Mouse (Mus musculus) forebrain, embryonic 16.5 days (tissue): ENCODE results near the gene Ddx10. TPM values are rescaled to one million over a fixed set of nuclear protein-coding genes. Genes with fewer than 3 reads are reported as not detected.
A peak's percentile ranks its signal among the peaks of the same experiment; 100 is the strongest.

ENCODE experiments used
- ATAC-seq: fragments of 200-750 bp; cut with Nextera tagmentation; 2 replicates; pipeline ENCODE4 v1.8.0; 2017; ENCODE audit warnings: mild to moderate bottlenecking, moderate library complexity
- H3K27ac ChIP-seq: fragments of 300-500 bp; sonication (generic); 2 replicates; pipeline ENCODE4 v1.5.1; 2014; ENCODE audit warnings: low read length, control low read depth
- H3K27me3 ChIP-seq: fragments of 300-500 bp; sonication (generic); replicated peaks from 2 replicates; pipeline ENCODE4 v1.6.1; 2014; ENCODE audit warnings: low read length; ENCODE audit not compliant: control insufficient read depth, insufficient read depth
- H3K36me3 ChIP-seq: fragments of 300-500 bp; sonication (generic); 2 replicates; pipeline ENCODE4 v1.6.1; 2014; ENCODE audit not compliant: control insufficient read depth, insufficient read depth
- H3K4me1 ChIP-seq: fragments of 300-500 bp; sonication (generic); replicated peaks from 2 replicates; pipeline ENCODE4 v1.6.1; 2014; ENCODE audit warnings: low read length; ENCODE audit not compliant: control insufficient read depth, insufficient read depth
- H3K4me2 ChIP-seq: fragments of 300-500 bp; sonication (generic); 2 replicates; pipeline ENCODE4 v1.6.1; 2014; ENCODE audit warnings: mild to moderate bottlenecking, low read length, control low read depth
- H3K4me3 ChIP-seq: fragments of 300-500 bp; sonication (generic); replicated peaks from 2 replicates; pipeline ENCODE4 v1.5.1; 2014; ENCODE audit warnings: mild to moderate bottlenecking, low read length, control low read depth
- H3K9ac ChIP-seq: fragments of 300-500 bp; sonication (generic); replicated peaks from 2 replicates; pipeline ENCODE4 v1.6.1; 2014; ENCODE audit warnings: low read depth, low read length, control low read depth
- H3K9me3 ChIP-seq: fragments of 300-500 bp; sonication (generic); 2 replicates; pipeline ENCODE4 v1.6.1; 2016; ENCODE audit warnings: low read length; ENCODE audit not compliant: control insufficient read depth
- WGBS: fragments of 180-500 bp; shearing (Covaris S2); extraction: QIAGEN DNeasy Blood & Tissue Kit; methylation state at CpG from one replicate; pipeline ENCODE4 v1.1.7; 2014; 5-methylcytosine and 5-hydroxymethylcytosine counted together
- polyA plus RNA-seq: library from polyadenylated mRNA; unstranded; fragments of >200 nt; fragmentation: Nextera tagmentation; extraction: Ambion mirVana; gene quantifications from 2 replicates; pipeline ENCODE4 v1.2.1, GENCODE M21; 2015

Gene Ddx10
- polyA plus RNA-seq: 24.4 and 26.3 TPM in 2 replicates

GRCm38 (mm10) chr9:53247953-53248397 is at the start of gene Ddx10:
Ddx10 (minus strand) TSS chr9:53248053.
- H3K4me3 ChIP-seq: peak within 1 kb of the TSS; percentile 80
- WGBS: 0% methylated on average over 35 of the region's 35 CpGs
- H3K27me3 ChIP-seq: no peaks in the 10 kb centered on the region
- peak within 1 kb of the TSS; percentile 93 for H3K4me2 ChIP-seq
- peaks cover 14% of the 10 kb centered on the region for H3K4me1 ChIP-seq
- no peaks in the 10 kb centered on the region for H3K9me3 ChIP-seq
- ATAC-seq: peak; percentile 100
- H3K9ac ChIP-seq: peak within 1 kb of the TSS; percentile 69
- 0 out of 2 replicates have a peak within 1 kb of the TSS, but pooled peaks have one; percentile 41 for H3K27ac ChIP-seq
- H3K36me3 ChIP-seq: no peaks in the 10 kb centered on the region

DNA sequence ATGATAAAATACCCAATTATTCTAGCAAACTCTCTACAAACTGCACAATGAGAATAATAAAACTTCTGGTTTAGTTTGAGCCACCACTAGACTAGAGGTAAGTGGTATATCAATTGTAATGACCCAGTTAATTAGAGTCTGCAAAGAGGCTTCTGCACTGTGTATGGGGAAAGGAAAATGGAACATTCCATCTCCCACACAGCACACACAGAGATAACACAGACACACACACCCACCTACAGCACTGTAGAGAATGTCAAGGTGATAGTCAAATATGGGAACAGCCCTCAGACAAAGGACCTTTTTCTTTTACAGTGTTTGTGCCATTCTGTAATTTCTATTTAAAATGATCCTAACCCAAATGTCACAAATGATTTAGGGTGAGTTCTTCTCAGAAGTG is 45.0 kb upstream of the Ddx10 start:
- no peak overlapping the region for H3K9ac ChIP-seq
- ATAC-seq: no peak

DNA sequence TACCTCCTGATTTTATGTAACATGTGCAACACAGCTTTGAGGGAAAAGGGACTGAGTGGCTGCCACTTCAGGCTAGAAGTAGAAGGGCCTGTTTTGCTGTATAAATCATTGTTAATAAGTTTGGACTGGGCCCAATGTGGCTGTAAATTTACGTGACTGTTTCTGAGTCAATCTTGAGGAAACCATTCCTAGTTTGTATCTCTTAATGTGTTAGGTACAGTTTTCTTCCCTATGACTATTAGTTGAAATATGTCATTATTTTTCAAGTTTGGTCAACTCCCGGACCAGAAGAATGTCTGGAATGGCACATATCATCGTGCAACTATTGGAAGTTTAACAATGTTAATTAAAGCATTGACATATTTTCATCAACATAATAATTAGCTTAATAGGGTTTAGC is 42.2 kb upstream of the Ddx10 start:
- WGBS: 85% methylated on average over 3 of the region's 3 CpGs
- Histone ChIP-seq H3K9me3 (no peaks in the 10 kb centered on the region), H3K4me2 (no peak overlapping the region), H3K9ac (no peak overlapping the region), H3K27ac (no peak overlapping the region), H3K36me3 (no peaks in the 10 kb centered on the region), H3K27me3 (no peaks in the 10 kb centered on the region), H3K4me1 (no peaks in the 10 kb centered on the region), H3K4me3 (no peak overlapping the region)
- ATAC-seq: no peak

More for the DNA sequence above, 45.0 kb upstream of the Ddx10 start:
- Histone ChIP-seq H3K27me3 (no peaks in the 10 kb centered on the region), H3K36me3 (no peaks in the 10 kb centered on the region), H3K4me1 (no peaks in the 10 kb centered on the region), H3K4me3 (no peak overlapping the region), H3K9me3 (no peaks in the 10 kb centered on the region), H3K27ac (no peak overlapping the region), H3K4me2 (no peak overlapping the region)

- no peak for ATAC-seq
- H3K9me3 ChIP-seq: no peaks in the 10 kb centered on the region
- no peak overlapping the region for H3K4me3 ChIP-seq
- no peak overlapping the region for H3K27ac ChIP-seq
- no peaks in the 10 kb centered on the region for H3K27me3 ChIP-seq
- no peak overlapping the region for H3K9ac ChIP-seq
- no peak overlapping the region for H3K4me2 ChIP-seq
- no peaks in the 10 kb centered on the region for H3K36me3 ChIP-seq
- 82% methylated on average over 6 of the region's 6 CpGs for WGBS
- no peaks in the 10 kb centered on the region for H3K4me1 ChIP-seq
Measured at GRCm38 (mm10) chr9:53286793-53287192, 38.9 kb upstream of the Ddx10 start.

GRCm38 (mm10) chr9:53278997-53279396 is 31.1 kb upstream of the Ddx10 start:
- Histone ChIP-seq H3K4me2 (no peak overlapping the region), H3K4me1 (no peaks in the 10 kb centered on the region), H3K9ac (no peak overlapping the region), H3K4me3 (no peak overlapping the region), H3K27ac (no peak overlapping the region), H3K27me3 (no peaks in the 10 kb centered on the region), H3K36me3 (no peaks in the 10 kb centered on the region), H3K9me3 (no peaks in the 10 kb centered on the region)
- ATAC-seq: no peak
- 95% methylated on average over 2 of the region's 2 CpGs for WGBS

DNA sequence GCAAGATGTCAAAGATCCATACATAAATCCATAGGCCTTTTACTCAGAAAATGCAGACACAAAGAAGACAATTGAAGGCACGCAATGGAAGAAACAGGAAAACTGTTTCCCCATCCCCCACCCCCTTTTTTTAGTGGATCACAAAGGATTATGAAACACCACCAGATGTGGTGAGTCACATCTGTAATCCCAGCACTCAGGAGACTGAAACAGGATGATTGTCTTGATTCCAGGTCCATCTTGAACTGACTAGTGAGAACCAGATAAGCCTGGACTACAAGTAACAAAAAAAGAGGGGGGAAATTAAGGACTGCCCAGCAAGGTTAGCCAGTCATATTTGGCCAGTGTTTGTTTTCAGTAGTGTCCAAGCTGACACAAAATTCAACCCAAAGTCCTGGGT is 28.5 kb upstream of the Ddx10 start:
- no peak overlapping the region for H3K9ac ChIP-seq
- no peak overlapping the region for H3K4me2 ChIP-seq
- no peak overlapping the region for H3K27ac ChIP-seq
- no peaks in the 10 kb centered on the region for H3K9me3 ChIP-seq
- H3K36me3 ChIP-seq: no peaks in the 10 kb centered on the region
- H3K4me1 ChIP-seq: no peaks in the 10 kb centered on the region
- no peak overlapping the region for H3K4me3 ChIP-seq
- ATAC-seq: no peak
- H3K27me3 ChIP-seq: no peaks in the 10 kb centered on the region
- 94% methylated on average over 1 of the region's 1 CpGs for WGBS

DNA sequence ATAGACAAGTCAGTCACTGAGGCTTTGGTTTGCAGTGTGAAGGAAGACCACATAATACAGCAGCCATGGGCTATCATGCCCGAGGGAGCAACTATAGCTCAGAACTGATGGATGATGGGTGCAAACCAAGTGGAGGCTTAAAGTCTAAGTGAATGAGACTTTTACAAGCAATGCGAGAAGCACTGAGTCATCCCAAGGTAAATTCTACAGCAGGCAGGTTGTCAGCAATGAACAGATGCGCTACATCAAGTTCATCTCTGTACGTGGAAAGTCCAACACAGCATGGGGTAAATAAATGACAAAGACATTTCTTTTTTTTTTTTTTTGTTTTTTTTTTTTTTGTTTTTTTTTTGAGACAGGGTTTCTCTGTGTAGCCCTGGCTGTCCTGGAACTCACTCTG is 24.9 kb upstream of the Ddx10 start:
- H3K36me3 ChIP-seq: no peaks in the 10 kb centered on the region
- no peaks in the 10 kb centered on the region for H3K4me1 ChIP-seq
- WGBS: 83% methylated on average over 4 of the region's 4 CpGs
- H3K9me3 ChIP-seq: no peaks in the 10 kb centered on the region
- no peak overlapping the region for H3K4me3 ChIP-seq
- no peaks in the 10 kb centered on the region for H3K27me3 ChIP-seq
- H3K9ac ChIP-seq: no peak overlapping the region
- H3K4me2 ChIP-seq: no peak overlapping the region
- no peak overlapping the region for H3K27ac ChIP-seq
- no peak for ATAC-seq

DNA sequence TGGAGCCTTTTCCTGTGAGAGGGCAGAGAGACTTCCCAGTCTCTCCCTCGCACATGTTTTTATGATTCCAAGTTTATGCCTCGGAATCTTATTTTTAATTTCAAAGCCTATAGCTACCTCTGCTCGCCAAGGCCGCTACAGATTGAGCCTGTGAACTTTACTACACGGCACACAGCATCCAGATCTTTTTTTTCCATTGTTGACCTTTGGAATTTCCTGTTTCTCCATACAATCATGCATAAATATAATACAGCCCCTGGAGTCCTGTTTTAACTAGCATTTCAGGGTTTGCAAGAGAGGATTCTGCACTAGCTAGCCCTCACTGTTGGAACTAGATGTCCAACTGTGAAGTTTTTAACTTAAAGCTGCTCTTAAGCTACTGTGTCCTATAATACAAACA is 24.4 kb upstream of the Ddx10 start:
- Histone ChIP-seq H3K36me3 (no peaks in the 10 kb centered on the region), H3K4me2 (no peak overlapping the region), H3K4me3 (no peak overlapping the region), H3K9me3 (no peaks in the 10 kb centered on the region), H3K27ac (no peak overlapping the region), H3K27me3 (no peaks in the 10 kb centered on the region), H3K9ac (no peak overlapping the region), H3K4me1 (no peaks in the 10 kb centered on the region)
- no peak for ATAC-seq
- WGBS: 61% methylated on average over 5 of the region's 5 CpGs

DNA sequence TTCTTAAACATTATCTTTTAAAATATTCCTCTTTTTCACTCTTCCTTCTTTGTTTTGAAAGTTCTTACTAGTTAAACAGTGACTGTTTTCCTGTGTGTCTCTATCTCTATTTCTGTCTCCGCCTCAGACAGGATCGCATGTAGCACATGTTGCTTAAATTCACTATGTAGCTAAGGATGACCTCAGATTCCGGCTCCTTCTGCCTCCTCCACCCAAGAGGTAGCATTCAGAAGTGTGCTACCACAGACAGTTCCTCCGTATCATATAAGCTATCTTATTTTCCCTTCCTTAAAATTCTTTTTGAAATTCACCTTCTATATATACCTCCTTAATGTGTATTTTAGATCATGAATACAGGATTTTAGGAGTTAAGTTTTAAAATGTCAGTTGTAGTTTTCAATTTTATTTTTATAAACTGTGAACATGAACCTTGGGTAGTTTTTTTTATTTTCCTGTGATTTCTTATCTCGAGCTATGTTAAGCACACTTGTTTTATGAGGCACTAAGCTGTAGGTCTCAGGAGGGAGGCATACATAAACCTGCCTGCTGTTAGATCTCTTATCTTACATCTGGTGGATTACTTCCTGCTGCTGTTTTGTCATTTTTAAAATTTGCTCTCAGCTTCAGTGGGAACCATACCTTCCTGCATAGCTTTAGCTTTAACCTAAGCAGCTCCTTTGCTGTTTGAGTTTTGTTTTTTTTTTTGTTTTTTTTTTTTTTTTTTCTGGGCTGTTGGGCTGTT is 23.6 kb upstream of the Ddx10 start:
- WGBS: 80% methylated on average over 5 of the region's 5 CpGs
- no peak for ATAC-seq
- Histone ChIP-seq H3K4me2 (no peak overlapping the region), H3K9me3 (no peaks in the 10 kb centered on the region), H3K4me1 (no peaks in the 10 kb centered on the region), H3K4me3 (no peak overlapping the region), H3K27me3 (no peaks in the 10 kb centered on the region), H3K9ac (no peak overlapping the region), H3K36me3 (no peaks in the 10 kb centered on the region), H3K27ac (no peak overlapping the region)

- Histone ChIP-seq H3K27me3 (no peaks in the 10 kb centered on the region), H3K27ac (no peak overlapping the region), H3K4me3 (no peak overlapping the region), H3K9me3 (no peaks in the 10 kb centered on the region), H3K4me2 (no peak overlapping the region), H3K36me3 (no peaks in the 10 kb centered on the region), H3K4me1 (no peaks in the 10 kb centered on the region), H3K9ac (no peak overlapping the region)
- no peak for ATAC-seq
- 95% methylated on average over 5 of the region's 5 CpGs for WGBS
Measured at GRCm38 (mm10) chr9:53269466-53269755, 21.6 kb upstream of the Ddx10 start.
